Mouse (Mus musculus) kidney, postnatal 10 days (tissue): Measurements from ENCODE around the gene Srp72.
A peak's percentile ranks its signal among the peaks of the same experiment; 100 is the strongest.
"Not testable (repeated sequence)": the region's sequence is repeated elsewhere in the genome, so short reads cannot be mapped to it uniquely, and the experiment has no call there.

Experiments
- DNase-seq: peaks from one replicate; pipeline ENCODE4 v3.0.0; 2021; ENCODE audit warnings: mixed read lengths

The Srp72 gene

DNA sequence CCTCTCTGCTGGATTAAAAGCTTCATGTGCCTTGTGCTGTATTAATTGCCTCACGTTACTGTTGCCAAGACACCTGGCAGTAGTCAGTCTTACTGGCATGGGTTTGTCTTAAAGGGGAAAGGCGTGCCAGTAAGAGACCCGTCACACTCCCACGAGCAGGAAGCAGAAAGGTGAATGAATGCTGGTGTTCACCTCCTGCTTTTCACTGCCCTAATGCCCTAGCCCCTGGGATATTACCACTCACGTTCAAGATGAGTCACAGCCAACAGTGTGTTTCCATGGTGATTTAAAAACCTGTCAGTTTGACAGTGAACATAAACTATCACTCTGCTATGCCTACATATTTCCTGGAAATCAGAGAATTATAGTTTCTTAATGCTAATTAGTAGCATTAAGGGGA, 5.2 kb upstream of the Srp72 start:
- DNase-seq, result no peak

DNA sequence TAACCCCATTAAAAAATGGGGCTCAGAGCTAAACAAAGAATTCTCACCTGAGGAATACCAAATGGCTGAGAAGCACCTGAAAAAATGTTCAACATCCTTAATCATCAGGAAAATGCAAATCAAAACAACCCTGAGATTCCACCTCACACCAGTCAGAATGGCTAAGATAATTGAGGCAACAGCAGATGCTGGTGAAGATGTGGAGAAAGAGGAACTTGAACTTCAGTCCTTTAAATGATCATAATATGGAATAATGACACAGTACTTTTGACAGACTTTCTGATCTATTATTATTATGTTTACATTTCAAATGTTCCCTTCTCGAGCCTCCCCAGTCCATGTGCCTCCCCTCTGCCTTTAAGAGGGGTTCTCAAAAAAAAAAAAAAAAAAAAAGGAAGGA, 3.4 kb upstream of the Srp72 start:
- DNase-seq, result not testable (repeated sequence)

DNA sequence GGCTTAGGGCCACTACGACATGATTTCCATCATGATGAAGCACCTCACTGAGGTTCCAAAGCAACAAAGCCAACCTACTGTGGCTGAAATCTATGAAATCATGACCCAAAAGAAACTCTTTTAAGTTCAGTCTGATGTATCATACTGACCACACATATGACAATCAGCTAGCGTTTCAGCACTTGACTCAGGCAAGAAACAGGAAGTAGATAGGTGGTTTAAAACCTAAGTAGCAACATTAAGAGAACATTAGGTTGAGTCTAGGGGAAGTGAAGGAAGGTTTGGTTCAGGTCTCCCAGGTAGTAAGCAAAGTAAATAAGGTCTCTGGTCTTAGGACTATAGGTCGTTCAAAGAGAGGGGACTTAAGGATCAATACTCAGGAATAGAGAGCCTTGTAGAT, 995 bp upstream of the Srp72 start:
- DNase-seq, result no peak

DNA sequence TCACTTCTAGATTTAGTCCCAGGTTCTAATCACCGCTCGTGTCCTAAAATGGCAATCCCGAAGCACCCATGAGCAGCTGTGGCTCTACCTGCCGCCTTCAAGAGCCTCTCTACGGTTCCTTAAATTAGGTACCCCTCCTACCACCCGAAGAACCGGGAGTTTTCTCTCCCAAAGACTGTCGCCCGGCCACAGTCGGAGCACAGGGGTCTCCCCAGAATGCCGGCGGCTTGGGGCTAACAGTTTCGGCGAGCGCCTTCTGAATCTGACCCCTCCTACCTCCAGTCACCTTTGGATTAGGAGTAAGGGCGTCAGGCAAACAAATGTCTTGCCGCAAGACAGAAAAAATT, 303 bp upstream of the Srp72 start:
- no peak for DNase-seq

DNA sequence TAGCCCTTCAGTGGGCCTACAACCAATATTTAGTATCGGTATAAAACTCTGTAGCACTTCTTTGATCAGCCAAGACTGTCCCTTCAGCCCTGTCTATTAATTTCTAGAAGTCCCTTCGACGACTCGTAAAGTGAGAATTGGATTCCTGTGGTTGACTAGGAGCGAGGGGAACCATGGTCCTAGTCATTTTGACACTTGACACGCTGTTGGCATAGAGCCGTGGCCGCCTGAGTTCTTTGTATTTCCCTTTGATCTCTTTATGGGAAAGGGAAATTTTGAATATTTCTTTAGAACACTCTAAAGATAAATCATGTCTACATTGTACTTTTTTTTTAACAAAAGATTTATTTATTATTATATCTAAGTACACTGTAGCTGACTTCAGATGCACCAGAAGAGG, 1.3 kb downstream of the Srp72 start:
- DNase-seq, result peak; percentile 36

DNA sequence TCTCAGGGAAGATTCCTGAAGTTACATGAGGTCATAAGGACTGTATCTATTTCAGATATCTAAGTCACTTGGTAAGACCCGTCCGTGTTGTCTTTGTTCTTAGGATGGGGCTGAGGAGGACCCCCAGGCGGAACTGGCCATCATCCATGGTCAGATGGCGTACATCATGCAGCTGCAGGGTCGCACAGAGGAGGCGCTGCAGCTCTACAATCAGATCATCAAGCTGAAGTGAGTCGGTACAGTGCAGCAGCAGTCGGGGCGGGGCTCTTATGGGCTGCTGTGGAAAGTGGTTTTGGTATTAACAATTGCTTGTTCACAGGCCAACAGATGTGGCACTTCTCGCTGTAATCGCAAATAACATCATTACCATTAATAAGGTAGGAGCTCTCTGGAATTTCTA, 9.5 kb downstream of the Srp72 start:
- DNase-seq, result no peak

DNA sequence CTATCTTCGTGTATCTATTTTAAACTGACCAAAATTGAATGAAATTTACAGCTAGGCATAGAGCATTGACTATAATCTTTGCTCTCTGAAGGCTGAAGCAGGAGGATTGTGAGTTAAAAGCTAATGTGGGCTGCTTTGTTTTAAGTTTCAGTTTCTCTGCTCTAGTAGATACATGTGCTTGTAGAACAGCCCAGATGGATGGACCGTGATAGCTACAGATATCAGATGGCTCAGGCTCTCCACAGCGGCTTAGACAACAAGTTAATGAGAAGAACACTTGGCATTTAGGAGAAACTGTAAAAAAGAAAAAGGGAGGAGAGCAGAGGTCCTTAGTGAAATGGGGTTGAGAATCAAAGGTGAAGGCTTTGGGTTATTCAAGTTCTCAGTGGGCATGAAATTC, 16.3 kb downstream of the Srp72 start:
- no peak for DNase-seq

DNA sequence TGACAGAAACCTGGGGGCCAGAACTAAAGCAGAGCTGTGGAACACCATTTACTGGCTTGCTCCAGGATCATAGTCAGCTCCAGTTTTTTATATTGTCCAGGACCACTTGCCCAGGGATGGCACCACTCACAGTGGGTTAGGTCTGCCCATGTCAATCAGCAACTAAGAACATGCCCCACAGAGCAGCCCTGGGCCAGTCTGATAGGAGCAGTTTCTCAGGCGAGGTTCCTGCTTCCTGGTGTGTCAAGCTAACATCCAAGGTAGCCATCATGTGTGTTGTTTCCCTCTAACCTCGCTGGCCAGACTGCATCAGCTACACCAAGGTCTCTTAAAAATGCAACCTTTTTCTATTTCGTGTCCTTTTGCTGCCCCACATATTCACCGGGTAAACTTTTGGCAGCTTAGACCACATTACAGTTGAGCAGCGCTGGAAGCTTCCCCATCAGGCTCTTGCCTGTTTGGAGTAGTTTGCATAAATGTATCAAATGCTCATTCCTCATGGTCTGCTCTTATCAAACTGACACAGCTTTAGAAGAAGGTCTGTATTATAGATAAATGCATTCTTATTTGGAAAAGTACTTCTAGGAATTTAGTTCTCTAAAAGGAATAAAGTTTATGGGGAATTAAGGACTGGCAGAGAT, 18.8 kb downstream of the Srp72 start:
- no peak for DNase-seq

DNA sequence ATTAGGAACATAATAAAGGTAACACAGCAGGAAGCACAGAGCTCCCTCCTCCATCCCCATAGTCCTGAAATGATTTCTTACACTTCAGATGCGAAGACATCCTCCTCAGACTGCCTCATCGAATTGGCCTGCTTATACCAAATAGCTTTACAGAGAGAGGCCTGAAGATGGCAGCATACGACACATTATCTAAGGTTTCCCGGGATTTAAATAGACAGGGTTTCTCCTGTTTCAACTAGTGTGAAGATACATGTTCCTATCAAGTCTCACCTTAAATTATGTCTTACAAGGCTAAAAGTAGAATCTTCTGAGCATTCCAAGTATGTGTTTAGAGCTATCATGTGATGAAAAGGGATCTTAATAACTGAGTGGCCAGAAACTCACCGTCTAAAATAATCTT, 23.9 kb downstream of the Srp72 start:
- DNase-seq, result peak; percentile 27

DNA sequence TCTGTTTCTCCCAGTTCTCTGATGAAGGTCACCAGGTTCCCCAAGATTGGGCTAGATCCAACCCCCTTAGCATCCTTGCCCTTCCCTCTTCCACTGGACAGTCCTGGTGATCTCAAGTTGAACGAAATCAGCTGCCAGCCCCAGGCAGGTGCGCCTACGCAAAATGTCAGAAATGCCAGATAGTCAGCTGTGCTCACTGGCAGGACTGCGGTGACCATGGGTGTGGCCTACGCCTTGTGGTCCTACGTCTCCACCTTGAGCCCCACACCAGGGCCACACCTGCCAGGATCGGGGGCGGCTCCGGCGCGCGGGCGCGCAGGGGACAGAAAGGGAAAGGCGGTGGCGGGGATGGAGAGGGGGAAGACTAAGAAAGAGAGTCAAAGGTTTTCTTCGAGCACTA, 26.7 kb downstream of the Srp72 start:
- DNase-seq, result no peak

DNA sequence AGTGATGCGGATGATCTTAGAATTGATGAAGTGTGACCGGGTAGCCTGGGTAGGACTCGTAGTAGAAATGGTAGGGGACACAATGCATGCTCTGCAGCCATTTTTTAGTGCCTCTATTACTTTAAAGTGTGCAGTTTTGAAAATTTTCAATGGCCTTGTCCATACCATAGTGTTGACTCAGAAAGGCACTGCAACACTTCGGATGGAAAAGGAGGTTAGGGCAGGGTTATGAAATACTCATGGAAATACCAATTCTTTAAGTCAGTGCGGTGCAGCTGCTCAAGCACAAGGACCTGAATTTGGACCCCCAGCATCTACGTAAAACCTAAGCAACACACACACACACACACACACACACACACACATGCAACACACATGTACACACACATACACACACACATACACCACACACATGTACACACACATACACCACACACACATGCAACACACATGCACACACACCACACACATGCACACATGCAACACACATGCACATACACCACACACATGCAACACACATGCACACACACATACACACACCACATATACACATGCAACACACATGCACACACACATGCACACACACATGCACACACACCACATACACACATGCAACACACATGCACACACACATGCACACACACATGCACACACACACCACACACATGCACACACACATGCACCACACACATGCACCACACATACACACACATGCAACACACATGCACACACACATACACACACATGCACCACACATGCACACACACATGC, 29.8 kb downstream of the Srp72 start, which contains the start of gene Arl9:
TSS of gene Arl9 (plus strand) at position 5 of the 771 bp plus-strand sequence.
- no peak for DNase-seq

DNA sequence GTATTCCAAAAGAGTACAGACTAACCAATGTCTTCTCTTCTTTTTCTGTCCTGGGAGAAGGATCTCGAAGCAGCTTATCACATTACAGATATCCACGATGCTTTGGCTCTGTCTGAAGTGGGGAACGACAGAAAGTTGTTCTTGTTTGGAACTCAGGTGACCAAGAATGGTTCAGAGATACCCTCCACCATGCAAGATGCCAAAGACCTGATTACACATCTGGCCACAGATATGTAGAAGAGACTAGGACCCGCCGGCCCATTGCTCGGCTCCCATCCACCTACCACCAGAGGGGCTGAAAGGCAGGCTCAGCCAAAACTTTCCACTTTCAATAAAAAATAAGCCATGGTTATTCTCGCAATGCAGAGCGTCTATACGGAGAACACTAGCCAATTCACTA, 35.9 kb downstream of the Srp72 start:
- no peak for DNase-seq

DNA sequence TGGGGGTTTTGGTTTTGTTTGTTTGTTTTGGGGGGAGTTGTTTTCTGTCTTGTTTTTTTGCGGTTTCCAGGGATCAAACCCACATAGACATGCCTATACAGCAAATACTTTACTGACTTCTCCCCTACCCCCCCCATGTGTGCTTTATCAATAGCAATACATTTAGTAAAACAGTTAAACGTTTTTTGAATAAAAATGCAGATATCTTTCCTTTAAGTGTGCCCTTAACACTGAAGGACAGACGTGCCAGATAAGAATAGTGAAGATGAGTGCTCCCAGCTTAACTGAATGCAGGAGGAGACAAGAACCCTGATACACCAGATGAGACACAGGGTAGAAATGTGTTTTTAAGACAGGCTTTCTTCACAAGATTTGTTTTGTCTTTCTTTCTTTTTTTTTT, 36.6 kb downstream of the Srp72 start:
- no peak for DNase-seq

DNA sequence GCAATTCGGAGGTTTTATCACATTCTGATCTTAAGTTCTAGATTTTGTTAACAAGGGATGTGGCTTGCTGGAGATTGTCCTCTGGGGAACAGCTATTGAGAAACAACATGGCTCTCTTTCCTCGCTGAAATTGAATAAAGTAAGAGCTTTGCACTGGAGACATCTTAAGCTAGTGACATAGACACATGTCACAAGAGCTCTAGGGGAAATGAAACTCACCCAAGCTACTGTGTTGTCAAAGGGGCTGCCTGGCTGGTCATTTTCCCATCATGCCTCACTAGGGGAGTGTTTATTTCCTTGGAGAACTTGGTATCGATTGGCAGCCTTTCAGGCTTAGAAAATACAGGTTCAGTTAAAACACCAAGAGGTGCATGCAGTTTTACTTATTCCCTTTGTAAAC, 38.7 kb downstream of the Srp72 start:
- no peak for DNase-seq

DNA sequence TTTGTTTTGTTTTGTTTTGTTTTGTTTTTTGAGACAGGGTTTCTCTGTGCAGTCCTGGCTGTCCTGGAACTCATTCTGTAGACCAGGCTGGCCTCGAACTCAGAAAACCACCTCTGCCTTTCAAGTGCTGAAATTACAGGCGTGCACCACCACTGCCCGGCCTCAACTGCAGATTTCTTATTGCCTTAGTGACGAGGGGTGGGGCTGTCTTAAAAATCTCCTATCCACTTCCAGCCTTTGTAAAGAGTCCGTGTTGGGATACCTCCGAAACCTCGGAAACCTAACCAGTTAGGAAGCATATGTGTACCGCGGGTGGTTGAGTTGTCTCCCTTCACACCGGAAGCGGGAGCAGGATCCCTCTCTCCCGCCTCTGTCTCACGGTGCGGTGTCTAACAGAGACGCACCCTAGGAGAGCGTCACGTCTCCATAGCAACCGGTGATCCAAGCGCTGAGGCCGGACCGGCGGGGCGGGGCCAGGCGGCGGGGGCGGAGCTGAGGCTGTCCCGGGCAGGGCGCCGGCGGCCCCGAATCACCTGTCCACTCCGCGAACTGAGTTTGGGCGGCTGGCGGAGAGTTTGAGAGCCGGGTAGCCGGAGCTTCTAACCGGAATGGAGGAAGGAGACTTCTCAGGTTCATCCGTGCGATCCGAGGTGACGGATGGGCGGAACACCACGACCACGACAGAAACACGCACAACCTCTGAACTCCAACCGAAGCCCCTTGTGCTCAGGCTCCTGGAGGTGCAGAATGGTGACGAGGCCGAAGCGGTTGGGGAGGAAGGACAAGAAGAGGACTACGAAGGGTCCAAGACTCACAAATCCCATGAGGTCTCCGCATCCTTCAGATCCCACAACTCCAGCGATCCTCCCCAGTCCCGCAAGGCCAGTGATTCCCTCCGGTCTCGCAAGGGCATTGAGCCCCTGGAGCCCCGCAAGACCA, 41.3 kb downstream of the Srp72 start, which contains the start of gene Thegl:
TSS of gene Thegl (plus strand) at position 480 of the 939 bp plus-strand sequence.
- DNase-seq, result peak; percentile 90

DNA sequence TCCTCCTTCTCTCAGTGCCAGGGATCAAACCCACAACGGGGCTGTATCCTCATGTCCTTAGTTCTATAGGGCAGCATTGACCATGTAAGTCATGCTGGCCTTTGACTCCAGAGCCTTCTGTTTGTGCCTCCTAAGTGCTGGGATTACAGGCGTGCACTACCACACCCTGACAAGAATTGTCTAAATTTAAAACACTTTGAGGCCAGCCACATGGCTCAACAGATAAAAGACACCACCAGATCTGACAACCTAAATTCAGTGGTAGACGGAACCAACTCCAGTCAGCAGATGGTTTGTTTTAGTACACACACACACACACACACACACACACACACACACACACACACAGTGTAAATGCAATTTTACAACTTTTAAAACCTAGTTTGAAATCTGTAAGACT, 53.6 kb downstream of the Srp72 start:
- DNase-seq, result no peak

DNA sequence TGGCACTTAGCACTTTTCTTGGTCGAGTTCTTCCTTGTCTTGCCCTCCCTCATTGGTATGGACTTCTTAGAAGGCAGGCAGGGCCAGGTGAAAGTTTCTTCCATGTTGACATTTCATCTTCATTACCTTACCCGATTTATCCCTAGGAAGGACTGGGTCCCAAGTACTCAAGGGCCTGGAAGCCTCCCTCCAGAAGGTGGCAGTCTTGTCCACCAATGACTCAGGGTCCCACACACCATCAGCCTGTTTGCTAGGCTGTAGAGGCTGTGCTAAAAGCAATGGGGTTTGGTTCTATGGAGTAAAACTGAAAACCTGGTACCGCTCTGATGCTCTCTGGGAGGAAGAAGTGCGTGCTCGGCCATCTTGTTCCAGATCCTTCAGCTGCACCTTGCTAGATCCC, 55.3 kb downstream of the Srp72 start:
- DNase-seq, result peak; percentile 63

DNA sequence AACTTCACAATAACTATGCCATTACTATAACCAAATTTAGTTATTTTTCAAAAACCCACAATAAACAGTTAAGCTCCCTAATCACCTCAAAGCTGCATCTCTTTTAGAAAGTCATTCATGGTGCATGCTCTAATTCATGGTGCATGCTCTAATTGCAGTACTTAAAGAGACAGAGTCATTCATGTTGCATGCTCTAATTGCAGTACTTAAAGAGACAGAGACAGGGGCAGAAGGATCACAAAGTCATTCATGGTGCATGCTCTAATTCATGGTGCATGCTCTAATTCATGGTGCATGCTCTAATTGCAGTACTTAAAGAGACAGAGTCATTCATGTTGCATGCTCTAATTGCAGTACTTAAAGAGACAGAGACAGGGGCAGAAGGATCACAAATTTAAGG, 60.6 kb downstream of the Srp72 start:
- DNase-seq, result not testable (repeated sequence)

DNA sequence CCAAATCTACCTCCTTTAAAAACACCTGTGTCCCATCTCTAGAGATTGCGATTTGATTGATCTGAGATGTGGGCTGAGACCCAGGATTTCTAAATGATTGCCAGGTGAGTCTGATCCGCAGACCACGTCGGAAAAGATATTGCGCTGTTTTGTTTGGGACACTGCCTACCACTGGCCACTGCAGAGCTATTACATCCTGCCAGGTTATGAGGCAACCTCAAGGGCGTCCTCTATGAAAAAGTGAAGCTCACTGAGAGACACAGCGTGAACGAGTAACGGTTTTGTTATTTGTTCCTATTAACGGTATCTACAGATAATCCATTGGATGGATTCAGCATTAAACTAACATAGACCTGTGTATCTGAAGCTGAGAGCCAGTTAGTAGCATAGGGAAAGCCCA, 64.0 kb downstream of the Srp72 start:
- DNase-seq, result no peak

DNA sequence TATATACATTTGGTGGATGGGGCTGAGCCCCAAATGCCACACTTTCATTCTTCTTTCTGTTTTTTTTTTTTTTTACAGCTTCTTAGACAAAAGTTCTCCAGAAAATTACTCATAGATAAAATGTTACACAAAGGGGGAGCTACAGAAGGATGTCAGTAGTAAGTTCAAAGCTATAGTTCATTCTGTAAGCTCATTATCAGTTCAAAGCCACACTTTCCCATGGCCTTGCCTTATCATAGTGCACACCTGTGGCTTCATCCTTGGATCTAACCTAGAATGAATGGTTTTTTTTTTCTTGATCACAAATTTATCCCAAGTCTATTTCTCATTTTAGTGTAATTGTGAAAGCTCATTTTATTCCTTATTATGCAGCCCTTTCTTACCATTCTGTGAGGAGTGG, 64.9 kb downstream of the Srp72 start:
- no peak for DNase-seq

DNA sequence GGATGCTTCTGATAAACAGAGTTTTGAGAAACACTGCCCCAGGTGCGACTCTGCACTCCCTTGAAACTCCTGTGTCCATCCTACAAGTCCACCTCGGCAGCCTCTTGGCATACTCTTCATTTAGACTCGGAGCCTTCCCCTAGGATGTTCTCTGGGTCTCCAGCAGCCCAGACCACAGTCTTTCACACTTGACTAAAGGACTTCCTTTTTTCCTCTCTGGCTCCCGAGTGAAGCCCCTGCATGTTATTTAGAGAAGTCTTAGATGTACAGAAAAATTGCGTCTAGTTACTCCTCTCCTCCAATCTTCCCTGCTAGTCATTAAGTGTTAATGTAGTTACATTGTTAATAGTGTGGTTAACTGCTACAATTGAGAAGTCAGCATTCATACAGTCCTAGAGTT, 69.9 kb downstream of the Srp72 start:
- no peak for DNase-seq
